Mouse (Mus musculus) T-cell, adult 2 months (primary cell): ENCODE measurements around the gene Helq.

Source experiments
- DNase-seq: peaks from one replicate; pipeline ENCODE4 v3.0.0; 2022; ENCODE audit warnings: low spot score

Gene Helq

DNA sequence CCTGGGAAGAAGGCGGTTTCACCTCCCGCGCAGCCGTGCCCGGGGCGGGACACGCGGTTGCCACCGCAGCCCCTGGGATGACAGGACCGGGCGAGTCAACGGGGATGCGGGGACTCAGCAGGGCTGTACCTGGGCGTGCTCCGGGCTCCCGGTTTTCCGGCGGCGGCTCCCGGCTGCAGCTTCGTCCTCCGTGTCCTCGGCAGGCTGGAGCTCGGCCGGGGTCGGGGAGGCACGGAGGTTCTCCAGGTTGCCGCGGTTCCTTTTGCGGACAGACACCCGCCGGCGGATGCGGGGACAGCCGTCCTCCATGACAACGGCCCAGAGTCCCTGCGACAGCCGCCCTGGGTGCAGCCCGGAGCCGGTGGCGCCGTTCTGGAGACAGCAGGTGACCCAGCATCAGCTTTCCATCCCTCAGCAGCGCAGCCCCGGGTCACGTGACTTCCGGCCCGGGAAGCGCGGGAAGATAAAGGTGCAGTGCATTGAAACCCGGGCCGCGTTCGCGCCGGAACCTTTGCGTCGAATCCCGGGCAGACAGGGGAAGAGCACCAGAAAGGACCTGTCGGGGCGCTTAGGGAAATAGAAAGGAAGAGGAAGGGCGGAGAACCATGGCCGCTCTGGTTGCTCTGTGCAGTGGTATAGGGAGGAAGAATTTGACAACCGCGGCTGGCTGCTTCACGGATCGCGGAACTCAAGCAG, at the start of gene Helq, which contains the start of gene Mrps18c:
Helq (minus strand) TSS at position 434 of the 696 bp plus-strand sequence.
Mrps18c (plus strand) TSS at position 463 of the 696 bp plus-strand sequence.
- DNase-seq = peak; percentile 90

DNA sequence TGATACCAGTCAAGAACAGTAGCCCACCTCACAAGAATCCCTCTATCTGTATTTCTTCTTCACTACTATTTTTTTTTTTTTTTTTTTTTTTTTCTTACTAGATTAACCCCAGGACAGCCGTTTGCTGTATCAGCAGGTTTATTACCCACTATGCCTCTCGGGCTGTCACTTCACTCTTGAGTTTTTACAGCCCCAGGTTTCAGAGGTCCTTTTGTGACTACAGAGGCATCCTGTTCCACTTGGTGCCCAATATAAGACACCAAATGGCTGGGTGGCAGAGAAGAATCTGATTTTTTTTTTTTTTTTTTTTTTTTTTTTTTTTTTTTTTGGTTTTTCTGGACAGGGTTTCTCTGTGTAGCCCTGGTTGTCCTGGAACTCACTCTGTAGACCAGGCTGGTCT, 48.7 kb upstream of the Helq start:
- DNase-seq = no peak

DNA sequence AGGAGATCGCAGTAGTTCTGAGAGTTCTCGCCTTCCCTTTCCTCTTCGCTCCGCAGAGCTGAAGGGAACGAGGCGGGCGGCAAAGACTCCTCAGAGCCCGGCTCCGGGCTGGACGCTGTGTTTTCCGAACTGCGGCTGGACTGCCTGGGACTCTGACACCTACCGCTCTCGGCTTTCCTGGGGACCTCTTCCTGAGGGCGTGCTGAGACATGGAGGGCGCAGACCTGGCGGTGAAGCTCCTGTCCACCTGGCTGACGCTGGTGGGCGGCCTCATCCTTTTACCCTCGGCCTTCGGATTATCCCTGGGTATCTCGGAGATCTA, 48.2 kb upstream of the Helq start:
- no peak for DNase-seq

DNA sequence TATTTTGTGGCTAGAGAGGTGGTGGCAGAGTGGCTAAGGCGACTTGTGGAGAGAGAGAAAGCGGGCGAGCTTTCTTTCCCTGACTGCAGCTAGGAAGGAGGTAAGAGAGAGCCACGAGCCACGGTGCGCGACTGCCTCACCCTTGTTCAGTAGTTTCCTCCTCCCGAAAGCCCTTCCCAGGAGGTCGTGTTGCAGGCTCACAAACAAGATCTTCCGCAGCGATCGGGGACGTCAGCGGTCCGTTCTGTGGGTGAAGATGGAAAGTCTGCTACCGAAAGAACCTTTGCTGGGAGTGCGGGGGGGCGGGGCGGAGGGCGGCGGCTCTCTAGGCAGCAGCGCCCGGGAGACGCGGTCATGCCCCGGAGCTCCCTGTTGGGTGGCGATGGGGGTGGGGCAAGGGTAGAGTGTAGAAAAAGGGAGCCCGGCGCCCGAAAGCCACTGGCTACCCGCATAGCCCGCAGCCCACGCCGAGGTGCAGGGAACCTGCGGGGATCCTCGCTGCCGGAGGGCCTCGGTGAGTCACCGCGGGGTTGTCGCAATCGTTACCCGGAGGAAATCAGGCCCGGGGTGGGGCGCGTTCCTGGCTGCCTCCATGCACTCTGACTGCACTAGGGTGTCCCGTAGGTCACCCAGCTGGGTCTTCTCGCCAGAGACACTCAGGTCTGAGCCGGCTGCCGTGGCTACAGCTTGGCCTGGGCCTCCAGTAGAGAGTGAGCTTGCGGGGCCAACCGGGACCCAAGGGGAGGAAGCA, 47.6 kb upstream of the Helq start:
- DNase-seq = peak; percentile 54

DNA sequence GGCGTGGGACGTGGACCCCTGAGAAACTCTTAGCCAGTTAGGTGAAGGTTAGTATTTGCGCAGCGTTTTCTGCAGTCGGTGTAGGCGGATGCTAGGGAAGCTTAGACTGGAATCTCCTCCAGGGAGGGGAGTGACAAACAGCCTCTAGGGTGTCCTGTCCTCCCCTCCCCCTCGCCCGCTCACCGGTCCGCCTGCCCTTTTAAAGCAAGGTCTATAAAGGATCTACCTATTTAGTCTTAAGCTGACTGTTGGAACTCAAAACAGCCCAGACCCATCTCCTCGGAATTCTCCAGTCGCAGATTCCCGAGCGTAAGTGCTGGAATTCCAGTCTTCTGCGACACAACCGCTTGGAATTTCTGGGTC, 47.1 kb upstream of the Helq start, which contains the start of gene Gpat3:
Gpat3 (plus strand) TSS at position 229 of the 363 bp plus-strand sequence.
- DNase-seq = no peak

DNA sequence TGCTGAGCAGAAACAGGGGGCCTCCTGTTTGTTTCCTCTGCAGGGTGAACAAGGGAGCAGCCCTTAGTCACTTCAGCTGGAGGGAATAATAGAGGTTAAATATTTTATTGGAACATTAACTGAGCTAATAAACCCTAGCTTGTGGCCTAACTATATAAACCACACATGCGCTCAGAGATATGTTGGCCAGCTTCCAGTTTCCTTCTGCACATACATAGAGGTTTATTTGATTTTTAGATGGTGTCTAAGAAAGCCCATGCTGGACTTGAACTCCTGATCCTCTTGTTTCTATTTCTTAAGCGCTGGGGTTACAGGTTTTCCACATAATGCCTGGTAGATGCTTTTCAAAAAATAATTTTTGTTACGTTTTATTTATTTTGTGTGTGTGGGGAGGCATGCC, 46.1 kb upstream of the Helq start:
- no peak for DNase-seq

DNA sequence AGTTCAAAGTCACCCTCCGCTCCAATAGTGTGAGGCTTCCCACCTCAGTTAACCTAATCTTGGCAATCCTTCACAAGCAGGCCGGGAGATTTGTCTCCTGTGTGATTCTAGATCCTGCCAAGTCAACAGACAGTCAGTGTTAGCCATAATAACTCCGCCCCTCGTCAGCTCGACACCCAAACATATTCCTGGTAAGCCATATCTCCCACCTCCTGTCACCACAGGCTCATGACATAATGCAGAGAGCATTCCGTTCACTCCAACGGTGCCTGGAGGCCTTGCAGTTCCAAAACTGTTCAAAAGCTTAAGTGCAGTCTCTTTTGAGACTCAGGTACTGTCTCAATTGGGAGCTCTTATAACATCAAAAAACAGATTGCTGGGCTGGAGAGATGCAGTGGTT, 39.5 kb upstream of the Helq start:
- no peak for DNase-seq

DNA sequence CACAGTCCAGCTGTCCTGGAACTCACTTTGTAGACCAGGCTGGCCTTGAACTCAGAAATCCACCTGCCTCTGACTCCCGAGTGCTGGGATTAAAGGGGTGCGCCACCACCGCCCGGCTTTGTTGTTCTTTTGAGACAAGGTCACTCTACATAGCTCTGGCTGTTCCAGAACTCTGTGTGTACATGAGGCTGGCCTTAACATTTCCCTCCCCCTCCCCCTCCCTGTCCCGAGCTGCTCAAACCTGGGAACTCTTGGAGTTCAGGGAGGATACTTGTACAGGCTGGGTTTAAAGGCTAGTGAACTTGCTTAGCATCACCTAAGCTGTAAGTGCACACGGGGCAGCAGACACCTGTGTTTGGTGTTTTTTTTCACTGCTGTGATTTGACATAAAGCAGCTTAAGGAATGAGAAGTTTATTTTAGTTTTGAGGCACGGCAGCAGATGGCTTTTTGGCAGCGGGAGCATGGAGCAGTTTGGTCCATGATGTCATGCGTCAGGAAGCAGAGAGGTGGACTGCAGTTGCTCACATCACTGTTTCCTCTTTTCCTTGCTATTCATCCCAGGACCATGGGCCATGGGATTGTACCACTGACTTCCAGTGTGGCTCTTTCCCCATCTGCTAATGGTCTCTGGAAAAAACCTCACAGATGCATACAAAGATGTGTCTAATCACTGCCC, 37.6 kb upstream of the Helq start:
- no peak for DNase-seq

DNA sequence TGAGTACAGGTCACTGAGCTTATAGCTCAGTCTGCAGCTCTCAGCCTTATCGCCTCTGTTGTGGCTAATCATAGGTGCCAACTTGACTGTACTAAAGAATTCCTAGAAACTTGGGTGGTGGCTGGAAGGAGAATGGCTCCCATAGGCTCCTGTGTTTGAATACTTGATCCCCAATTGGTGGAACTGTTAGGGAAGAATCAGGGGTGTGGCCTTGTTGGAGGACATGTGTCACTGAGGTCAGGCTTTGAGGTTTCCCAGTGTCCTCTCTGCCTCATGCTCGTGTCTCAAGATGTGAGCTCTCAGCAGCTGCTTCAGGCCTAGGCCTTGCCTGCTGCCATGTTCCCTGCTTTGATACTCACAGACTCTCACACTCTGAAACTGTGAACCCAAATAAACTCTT, 35.4 kb upstream of the Helq start:
- DNase-seq = no peak

DNA sequence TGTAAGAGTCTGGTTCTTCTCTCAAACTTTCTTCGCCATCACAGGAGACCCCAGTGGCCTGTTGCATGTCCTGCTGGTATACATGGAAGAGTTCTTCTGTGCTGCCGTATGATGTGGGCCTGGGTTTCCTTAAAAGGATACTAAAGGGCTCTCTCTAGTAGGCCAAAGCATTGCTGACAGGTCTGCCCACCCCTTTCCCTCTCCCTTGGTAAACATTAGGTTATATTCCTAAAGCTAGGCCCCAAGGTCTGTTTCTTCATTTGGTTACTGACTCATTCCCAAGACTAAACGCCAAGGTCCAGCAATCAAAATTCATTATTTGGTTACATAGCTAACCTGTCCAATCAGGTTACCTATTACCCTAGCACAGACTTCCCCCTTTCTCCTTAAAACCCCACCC, 34.3 kb upstream of the Helq start:
- no peak for DNase-seq

DNA sequence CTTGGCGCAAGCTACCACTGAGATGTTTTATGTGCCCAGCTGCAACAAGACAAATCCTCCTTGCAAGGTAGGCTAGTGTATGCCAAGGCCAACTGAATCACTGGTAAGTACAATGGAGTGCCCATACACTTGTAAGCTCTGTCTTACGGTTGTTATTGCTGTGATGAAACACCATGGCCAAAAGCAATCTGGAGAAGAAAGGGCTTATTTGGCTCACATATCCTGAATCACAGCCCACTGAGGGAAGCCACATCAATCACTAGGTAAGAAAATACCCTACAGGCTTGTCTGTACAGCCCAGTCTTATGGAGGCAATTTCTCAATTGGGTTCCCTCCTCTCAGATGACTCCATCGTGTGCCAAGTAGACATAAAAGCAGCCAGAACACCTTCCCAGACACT, 30.3 kb upstream of the Helq start:
- DNase-seq = no peak

DNA sequence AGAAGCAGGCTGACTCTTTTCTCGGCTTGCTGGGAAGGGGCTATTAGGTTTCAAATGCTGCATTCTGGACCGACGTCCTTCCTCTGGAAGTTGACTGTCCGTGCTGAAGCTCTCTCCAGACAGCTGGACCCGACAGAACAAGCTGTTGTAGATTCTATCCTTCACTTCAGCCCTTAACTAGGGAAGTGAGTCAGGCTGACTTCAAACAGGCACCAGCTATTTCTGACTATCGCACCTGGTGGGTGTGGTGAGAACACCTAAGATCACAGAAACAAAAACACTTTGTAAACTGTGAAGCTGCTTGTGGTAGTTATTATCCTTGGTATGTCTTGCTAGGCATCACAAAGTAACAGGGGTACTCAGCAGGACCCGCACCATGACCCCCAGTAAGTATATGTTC, 28.1 kb upstream of the Helq start:
- DNase-seq = no peak

DNA sequence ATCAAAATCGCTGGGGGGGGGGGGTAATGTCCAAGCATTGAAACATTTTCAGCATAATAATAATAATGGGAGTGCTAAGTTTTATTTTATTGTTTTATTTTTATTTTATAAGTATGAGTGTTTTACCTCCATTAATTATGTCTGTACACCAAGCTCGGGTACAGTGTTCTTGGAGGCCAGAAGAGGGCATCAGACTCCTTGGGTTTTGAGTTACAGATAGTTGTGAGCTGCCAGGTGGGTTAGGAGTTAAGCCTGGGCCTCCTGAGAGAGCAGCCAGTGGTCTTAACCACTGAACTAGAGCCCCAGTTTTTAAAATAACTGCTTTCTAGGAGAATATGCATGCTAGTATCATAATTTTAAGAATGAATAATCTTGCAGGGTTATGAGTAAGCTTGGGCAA, 27.6 kb upstream of the Helq start:
- peak; percentile 23 for DNase-seq

DNA sequence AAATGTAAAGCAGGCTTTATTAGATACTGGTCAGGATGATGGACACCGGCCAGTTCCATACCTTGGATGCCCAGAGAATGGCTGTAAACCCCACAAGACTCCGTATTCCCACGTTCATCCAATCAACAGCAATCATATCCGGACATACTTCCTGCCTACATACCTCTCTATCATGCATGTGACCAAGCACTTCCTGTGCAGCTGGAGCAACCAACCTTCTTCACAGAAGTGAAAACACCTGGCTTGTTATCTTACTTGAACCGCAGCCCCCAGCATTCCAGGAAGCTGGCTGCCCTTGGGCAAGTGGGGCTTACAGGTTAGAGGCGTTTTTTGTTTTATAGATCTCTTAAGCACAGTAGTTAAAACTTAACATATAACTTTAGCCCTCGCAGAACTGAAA, 24.4 kb upstream of the Helq start:
- no peak for DNase-seq

DNA sequence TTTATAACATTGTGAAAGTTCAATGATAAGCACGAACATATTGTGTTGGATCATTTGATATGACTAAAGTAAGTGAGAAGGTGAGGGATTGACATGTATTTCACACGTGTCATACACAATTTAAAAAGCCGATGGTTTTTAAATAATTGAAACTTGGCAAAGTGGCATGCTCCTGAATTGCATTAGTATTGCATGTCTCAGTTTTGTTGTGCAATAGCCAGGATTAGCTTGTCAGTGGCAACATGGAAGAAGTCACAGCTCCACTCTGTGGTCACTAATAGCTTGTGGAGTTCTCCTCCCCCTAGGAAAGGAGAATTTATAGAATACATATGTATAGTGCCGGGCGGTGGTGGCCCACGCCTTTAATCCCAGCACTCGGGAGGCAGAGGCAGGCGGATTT, 23.0 kb upstream of the Helq start:
- no peak for DNase-seq

DNA sequence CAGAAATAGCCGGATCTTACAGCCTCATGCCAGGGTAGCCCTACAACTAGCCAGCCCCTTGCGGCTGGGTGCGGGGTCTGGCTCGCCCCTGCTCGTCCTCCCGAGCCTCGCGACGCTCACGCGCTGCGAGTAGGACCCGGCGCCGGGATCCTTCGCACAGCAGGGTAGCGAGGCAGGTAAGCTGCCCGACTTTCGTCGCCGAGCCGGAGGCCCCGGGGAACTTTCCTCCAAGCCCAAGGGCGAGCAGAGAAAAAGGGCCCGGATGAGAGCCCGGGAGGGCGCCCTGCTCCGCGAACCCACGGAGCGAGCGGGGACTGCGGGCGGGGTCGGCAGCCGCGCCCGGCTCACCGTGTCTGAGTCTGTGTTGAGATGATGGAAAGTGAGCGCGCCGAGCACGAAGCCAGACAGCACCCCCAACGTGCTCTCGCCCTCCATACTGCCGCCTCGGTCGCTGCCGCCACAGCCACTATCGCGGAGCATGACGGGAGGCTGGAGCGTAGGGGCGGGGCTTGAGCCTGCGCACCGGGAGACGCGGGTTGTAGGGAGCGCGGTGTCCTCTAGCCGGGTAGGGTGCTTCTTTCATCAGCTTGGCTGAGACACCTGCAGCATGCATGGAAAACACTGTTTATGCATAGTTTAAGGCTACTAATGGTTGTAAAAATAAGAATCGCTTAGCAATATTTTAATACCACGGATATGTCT, 22.2 kb upstream of the Helq start, which contains the start of gene Abraxas1:
Abraxas1 (minus strand) TSS at position 483 of the 702 bp plus-strand sequence.
- peak; percentile 84 for DNase-seq

DNA sequence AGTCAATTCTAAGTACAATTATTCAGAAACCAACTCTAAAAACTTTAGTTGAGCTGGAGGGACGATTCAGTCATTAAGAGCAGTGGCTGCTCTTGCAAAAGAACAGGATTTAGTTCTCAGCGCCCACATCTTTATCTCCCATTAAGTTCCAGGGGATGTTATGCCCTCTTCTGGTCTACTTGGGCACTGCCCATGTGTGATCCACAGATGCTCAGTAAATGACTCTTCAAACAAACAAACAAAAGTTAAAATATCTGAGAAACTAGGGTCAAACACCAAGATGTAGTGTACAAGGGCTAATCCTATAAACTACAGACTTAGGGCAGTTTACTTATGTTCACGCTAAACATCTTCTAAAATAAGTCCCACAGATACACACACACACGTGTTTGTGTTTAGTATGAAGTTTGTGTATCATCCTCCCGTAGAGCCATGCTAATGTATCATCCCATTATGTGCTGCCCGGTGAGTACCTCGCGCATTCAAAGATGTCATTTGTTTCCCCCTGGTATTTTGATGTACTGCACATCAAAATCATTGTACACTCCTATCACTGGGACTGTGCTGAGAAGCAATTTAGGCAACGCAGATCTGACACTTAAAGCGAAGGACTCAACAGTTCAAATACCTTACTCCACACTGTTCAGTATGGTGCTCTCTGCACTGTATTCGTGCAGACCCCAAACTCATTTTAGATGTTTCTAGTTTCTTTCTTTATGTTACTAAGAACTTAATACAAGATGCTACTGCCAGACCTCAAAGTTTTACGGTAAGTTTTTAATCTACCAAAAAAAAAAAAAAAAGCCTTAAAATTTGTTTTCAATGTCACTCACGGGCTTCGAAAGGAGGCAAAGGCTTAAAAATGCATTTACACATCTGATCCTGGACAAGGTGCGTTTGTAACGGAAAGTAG, 21.4 kb upstream of the Helq start:
- peak; percentile 16 for DNase-seq

DNA sequence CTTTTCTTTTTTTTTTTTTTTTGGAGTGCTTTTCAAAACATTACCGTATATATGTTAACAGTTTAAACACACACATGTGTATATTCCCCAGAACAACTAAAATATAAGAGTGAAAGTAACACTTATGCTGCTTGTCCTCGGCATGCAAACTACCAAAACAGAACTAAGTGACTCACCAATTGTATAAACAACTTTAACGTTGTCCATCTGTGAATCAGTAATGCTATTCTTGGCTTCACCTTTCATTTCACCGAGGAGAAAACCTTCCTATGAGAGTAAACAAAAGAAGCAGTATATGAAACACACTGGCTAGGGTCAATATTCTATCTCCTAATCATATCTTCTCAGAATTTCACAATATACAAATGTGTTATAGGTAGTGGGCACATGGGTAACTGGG, 19.9 kb upstream of the Helq start:
- DNase-seq = no peak

DNA sequence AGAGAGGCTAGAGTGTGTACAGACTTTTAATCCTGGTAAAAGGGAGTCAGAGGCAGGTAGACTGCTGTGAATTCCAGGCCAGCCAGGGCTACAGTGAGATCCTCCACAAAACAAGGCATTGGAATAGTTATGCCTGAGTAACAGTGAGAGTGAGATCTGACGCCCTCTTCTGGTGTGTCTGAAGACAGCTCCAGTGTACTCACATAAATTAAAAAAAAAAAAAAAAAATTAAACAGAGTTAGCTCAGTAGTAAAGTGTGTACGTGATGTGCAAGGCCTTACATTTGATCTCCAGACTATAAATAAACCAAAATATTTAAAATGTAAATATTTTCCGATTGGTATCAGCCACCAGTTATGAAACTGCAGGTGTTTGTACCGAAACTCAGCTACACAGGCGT, 4.3 kb downstream of the Helq start:
- DNase-seq = no peak

DNA sequence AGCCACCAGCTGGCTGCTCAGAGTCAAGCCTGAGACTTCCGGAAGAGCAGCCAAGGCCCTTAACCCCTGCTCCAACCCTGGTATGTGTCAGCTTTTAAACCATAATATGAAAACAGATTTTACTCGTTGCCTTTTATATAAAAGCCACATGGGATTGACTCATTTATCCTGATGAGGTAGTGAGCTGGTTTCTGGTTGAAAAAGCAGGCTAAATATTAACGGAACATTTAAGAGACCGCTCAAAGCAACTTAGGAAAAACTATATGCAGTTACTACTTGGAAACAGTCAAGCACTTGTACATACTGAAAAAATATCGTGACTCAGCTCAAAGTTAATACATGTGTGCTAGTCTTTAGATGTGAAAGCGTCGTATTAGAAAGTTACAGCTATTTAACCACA, 6.1 kb downstream of the Helq start:
- no peak for DNase-seq

DNA sequence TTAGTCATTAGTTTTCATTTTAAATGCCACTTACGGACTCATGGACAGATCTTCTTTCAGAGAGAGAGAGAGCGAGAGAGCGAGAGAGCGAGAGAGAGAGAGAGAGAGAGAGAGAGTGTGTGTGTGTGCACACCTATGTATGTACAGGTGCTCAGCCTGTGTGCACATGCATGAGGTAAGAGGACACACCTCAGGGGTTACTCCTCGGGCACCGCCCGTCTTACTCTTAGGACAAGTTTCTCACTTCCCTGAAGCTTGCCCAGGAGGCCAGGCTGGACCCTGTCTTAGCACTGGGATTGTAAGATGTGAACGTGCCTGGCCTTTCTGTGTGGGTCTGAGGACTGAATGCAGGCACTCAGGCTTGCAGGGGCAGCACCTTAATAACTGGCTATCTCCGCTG, 10.9 kb downstream of the Helq start:
- no peak for DNase-seq

DNA sequence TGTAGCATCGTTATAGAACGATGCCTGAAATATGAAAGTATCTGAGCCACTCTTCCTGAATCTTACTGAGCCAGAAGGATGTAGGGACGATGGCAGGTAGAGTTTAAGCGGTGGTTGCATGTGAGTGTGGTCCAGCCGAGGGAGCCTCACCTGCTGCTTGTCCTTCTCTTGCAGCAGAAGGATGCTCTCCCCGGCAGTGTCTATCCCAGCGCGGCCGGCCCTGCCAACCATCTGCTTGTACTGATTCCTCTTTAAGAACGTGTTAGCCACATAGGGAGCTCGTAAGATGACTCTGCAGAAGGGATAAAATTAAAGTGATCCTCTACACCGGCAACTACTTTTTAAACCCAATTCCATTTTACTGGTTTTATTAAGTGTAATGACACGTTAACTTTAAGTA, 19.4 kb downstream of the Helq start:
- no peak for DNase-seq
